Mouse (Mus musculus): Measurements from ENCODE around the gene Gpr4.

DNA sequence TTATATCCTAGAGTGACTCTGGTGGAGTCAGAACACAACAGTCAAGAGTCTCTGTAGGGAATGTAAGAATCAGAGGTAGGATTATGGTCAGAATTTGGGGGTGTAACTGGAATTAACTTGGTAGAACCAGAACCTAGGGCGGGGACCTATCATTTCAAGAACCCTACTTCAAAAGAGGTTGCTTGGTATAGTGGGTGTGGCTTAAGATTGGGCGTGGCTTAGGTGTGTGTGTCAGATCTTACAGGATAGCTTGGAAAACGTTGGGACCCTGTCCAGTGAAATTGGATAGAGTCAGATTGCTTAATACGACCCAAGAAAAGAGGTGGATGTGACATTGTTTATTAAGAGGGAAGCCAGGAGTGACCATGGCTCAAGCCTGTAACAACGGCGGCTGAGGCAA, 32.4 kb upstream of the Gpr4 start:
- TF ChIP-seq CTCF (conservative IDR thresholded peaks at IDR 0.05; ENCODE audit: low read length) = no peak
- TF ChIP-seq POU5F1 (IDR thresholded peaks at IDR 0.05; ENCODE audit: borderline replicate concordance, low read length) = no peak

Measured in E14TG2a.4 (cell line).